Mouse (Mus musculus) bone marrow macrophage, adult 2 months (primary cell): ENCODE data around the gene Tifa.

Experiments
- CTCF ChIP-seq: IDR thresholded peaks from 2 replicates; pipeline ENCODE4 v1.5.1; 2012; ENCODE audit warnings: low read depth, mild to moderate bottlenecking, low read length, moderate library complexity
- POLR2A ChIP-seq: IDR thresholded peaks from 2 replicates; pipeline ENCODE4 v1.6.1; 2012; ENCODE audit warnings: mild to moderate bottlenecking, low read depth, low read length, borderline replicate concordance

DNA sequence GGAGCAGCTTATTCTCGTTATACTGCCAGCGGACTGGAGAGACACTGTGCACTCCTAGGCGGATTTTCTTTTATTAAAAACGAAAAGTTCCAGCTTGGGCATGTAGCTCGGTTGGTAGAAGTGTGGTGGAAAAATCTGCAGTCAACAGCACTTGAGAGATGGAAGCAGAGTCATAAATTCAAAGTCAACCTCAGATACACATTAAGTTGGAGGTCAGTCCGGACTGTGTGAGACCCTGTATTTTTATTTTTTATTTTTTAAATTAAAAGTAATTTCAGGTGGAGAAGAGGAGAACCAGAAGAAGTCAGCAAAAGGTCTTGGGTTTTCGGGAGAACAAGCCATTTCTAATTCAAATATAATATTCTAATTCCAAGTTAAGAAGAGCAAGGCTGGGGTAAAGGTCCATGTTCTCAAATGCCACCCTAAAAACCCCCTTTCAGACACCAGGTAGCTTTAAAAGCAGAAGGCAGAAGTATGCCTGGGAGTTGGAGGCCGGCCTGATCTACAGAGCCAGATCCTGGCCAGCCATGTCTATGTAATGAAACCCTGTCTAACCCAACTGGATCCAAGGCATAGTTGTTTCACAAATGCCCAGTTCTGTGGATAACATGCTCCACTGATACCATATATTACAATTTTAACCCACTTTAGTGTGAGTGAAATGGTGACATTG lies 48.5 kb downstream of the Tifa start:
- TF ChIP-seq CTCF (no peak), POLR2A (no peak)
